Mouse (Mus musculus) thymus, adult 2 months (tissue): ENCODE measurements at regions not wholly inside any gene's neighbourhood (a gene's known extent, or its start where the extent isn't known, plus 50 kb on each side); places are given as distances from the start of the nearest gene placed in this dataset.

Experiments
- CTCF ChIP-seq: fragments of 200-500 bp; IDR thresholded peaks from 2 replicates; pipeline ENCODE4 v1.5.1; 2012; ENCODE audit warnings: mild to moderate bottlenecking, control low read depth, low read length, moderate library complexity, borderline replicate concordance; ENCODE audit not compliant: control insufficient read depth, poor library complexity, insufficient read depth; ENCODE audit errors: extremely low read depth
- POLR2A ChIP-seq: fragments of 200-500 bp; IDR thresholded peaks from 2 replicates; pipeline ENCODE4 v1.6.1; 2012; ENCODE audit warnings: mild to moderate bottlenecking, low read length, control low read depth, moderate library complexity; ENCODE audit not compliant: control insufficient read depth, poor library complexity, insufficient read depth; ENCODE audit errors: extremely low read depth

- TF ChIP-seq CTCF (no peak), POLR2A (no peak)
Measured at GRCm38 (mm10) chr17:9894828-9895685, 225.5 kb upstream of the Pabpc6 start.
